ENCODE assay signal across 8 mouse cellular contexts in the genomic region with DNA sequence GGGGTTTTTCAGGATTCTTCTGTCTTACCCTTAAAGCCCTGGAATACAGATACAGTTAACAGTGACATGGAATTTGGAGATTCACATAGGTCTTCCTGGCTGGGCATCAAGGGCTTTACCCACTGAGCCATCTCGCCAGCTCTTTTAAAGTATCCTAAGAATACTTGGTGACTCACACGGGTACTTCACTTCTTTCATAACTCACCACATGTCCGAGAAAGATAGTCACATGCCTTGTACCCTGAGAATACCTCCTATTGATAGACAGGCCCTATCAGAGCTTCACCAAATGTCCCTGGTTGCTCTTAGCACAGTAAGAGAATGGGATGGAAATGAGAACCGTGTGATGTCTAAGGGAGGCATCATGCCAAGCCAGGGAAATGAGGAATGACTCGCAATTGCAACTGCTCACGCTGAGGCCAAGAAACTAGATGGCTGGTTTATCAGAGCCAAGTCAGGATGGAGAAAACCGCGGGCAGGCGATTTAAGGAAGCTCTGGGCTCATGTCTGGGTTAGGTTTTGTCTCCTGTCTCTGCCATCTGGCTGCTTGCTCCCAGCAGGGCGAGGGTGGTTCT. TPM values are rescaled to one million over a fixed set of nuclear protein-coding genes. Genes with fewer than 3 reads are reported as not detected.
A peak's percentile ranks its signal among the peaks of the same experiment; 100 is the strongest.
DNase-seq lines count a peak whose midpoint lies in the region; ATAC-seq and TF ChIP-seq lines count a peak whose summit lies in the region.

No protein-coding gene starts in this region.

- 46% methylated on average over 10 of the region's 10 CpGs for WGBS in embryonic facial prominence, embryonic 11.5 days
- 45% methylated on average over 10 of the region's 10 CpGs for WGBS in hindbrain, embryonic 12.5 days
- 20% methylated on average over 10 of the region's 10 CpGs for WGBS in stomach, postnatal 0 days

- no peaks in the 10 kb centered on the region for H3K4me1 ChIP-seq in embryonic facial prominence, embryonic 11.5 days (ENCODE audit: control insufficient read depth, insufficient read depth, low read length)
- peaks cover 12% of the 10 kb centered on the region for H3K4me1 ChIP-seq in hindbrain, embryonic 12.5 days
- H3K4me1 ChIP-seq in stomach, postnatal 0 days (replicated peaks; ENCODE audit: control insufficient read depth, insufficient read depth) = no peaks in the 10 kb centered on the region

- H3ac ChIP-seq in C2C12 (ENCODE audit: control insufficient read depth, insufficient read length, low read depth) = peak overlapping the region; percentile 78

- peak overlapping the region; percentile 53 for H3K9ac ChIP-seq in embryonic facial prominence, embryonic 11.5 days (replicated peaks; ENCODE audit: low read length)
- peak overlapping the region; percentile 74 for H3K9ac ChIP-seq in hindbrain, embryonic 12.5 days
- peak overlapping the region; percentile 67 for H3K9ac ChIP-seq in stomach, postnatal 0 days (ENCODE audit: low read length)

- intact Hi-C loops in gastrocnemius, postnatal 14 days (cut with DNase I; ENCODE audit: low total_unique reads) = no loop called here

- no peaks in the 10 kb centered on the region for H3K79me3 ChIP-seq in C2C12 (ENCODE audit: low read depth)

- TF ChIP-seq CTCF in C2C12 (IDR thresholded peaks at IDR 0.05; ENCODE audit: control insufficient read depth, insufficient read depth, insufficient read length) = no peak
- no peak for TF ChIP-seq CTCF in stomach, postnatal 0 days (IDR thresholded peaks at IDR 0.05; ENCODE audit: low read depth)

- H3K4me2 ChIP-seq in embryonic facial prominence, embryonic 11.5 days (ENCODE audit: low read depth, low read length) = peak overlapping the region; percentile 67
- peak overlapping the region; percentile 68 for H3K4me2 ChIP-seq in hindbrain, embryonic 12.5 days (replicated peaks)
- peak overlapping the region; percentile 63 for H3K4me2 ChIP-seq in stomach, postnatal 0 days (replicated peaks; ENCODE audit: low read depth)

- H3K27ac ChIP-seq in embryonic facial prominence, embryonic 11.5 days (replicated peaks; ENCODE audit: low read depth, low read length) = peak overlapping the region; percentile 89
- H3K27ac ChIP-seq in hindbrain, embryonic 12.5 days = peak overlapping the region; percentile 96
- peak overlapping the region; percentile 97 for H3K27ac ChIP-seq in stomach, postnatal 0 days (replicated peaks)

- H3K79me2 ChIP-seq in C2C12 (ENCODE audit: control insufficient read depth, insufficient read depth) = no peaks in the 10 kb centered on the region

- H3K4me3 ChIP-seq in C2C12 (ENCODE audit: insufficient read depth, poor library complexity, severe bottlenecking) = peak overlapping the region; percentile 32
- peak overlapping the region; percentile 58 for H3K4me3 ChIP-seq in embryonic facial prominence, embryonic 11.5 days (ENCODE audit: low read depth, low read length)
- H3K4me3 ChIP-seq in hindbrain, embryonic 12.5 days = peak overlapping the region; percentile 58
- peak overlapping the region; percentile 51 for H3K4me3 ChIP-seq in stomach, postnatal 0 days (ENCODE audit: low read depth, low read length)

- no peaks in the 10 kb centered on the region for H3K36me3 ChIP-seq in C2C12 (ENCODE audit: control insufficient read depth, insufficient read depth)
- H3K36me3 ChIP-seq in embryonic facial prominence, embryonic 11.5 days (replicated peaks; ENCODE audit: control insufficient read depth, insufficient read depth, low read depth, low read length) = no peaks in the 10 kb centered on the region
- H3K36me3 ChIP-seq in hindbrain, embryonic 12.5 days = no peaks in the 10 kb centered on the region
- no peaks in the 10 kb centered on the region for H3K36me3 ChIP-seq in stomach, postnatal 0 days (ENCODE audit: control insufficient read depth, insufficient read depth, low read length)

- no peak for TF ChIP-seq EP300 in stomach, postnatal 0 days (optimal IDR thresholded peaks at IDR 0.05)

- no peaks in the 10 kb centered on the region for H3K27me3 ChIP-seq in C2C12 (ENCODE audit: control insufficient read depth, insufficient read depth, insufficient read length)
- no peaks in the 10 kb centered on the region for H3K27me3 ChIP-seq in embryonic facial prominence, embryonic 11.5 days (ENCODE audit: control insufficient read depth, insufficient read depth, low read length)
- no peaks in the 10 kb centered on the region for H3K27me3 ChIP-seq in hindbrain, embryonic 12.5 days
- H3K27me3 ChIP-seq in stomach, postnatal 0 days (ENCODE audit: control insufficient read depth, insufficient read depth, low read length) = no peaks in the 10 kb centered on the region

- no peaks in the 10 kb centered on the region for H3K9me3 ChIP-seq in embryonic facial prominence, embryonic 11.5 days (replicated peaks; ENCODE audit: control insufficient read depth, low read length)
- H3K9me3 ChIP-seq in hindbrain, embryonic 12.5 days (replicated peaks) = no peaks in the 10 kb centered on the region
- no peaks in the 10 kb centered on the region for H3K9me3 ChIP-seq in stomach, postnatal 0 days (ENCODE audit: control insufficient read depth, low read length)

- ATAC-seq in embryonic facial prominence, embryonic 11.5 days (replicated peaks; ENCODE audit: insufficient number of reproducible peaks, low FRiP score, low TSS enrichment, low read depth) = no peak
- peak; percentile 29 for ATAC-seq in hindbrain, embryonic 12.5 days (ENCODE audit: low FRiP score)
- ATAC-seq in stomach, postnatal 0 days (ENCODE audit: low FRiP score, low TSS enrichment) = 0 out of 2 replicates have a peak, but pooled peaks have one; percentile 6

- peak; percentile 32 for DNase-seq in gastrocnemius, postnatal 14 days
- DNase-seq in gastrocnemius, postnatal 25 days = no peak
- no peak for DNase-seq in embryonic facial prominence, embryonic 11.5 days (ENCODE audit: low spot score)
- DNase-seq in lung, postnatal 25 days (ENCODE audit: low spot score) = peak; percentile 57
- no peak for DNase-seq in stomach, postnatal 0 days (ENCODE audit: low spot score)
- DNase-seq in adrenal gland, adult 2 months = no peak

TF ChIP-seq in C2C12, 6 proteins besides CTCF, POLR2A, EP300 and RAD21:
- TF ChIP-seq MAX (IDR thresholded peaks at IDR 0.05) (peak; percentile 80), USF1 (IDR thresholded peaks at IDR 0.05; ENCODE audit: low read depth) (peak; percentile 84), CEBPB (IDR thresholded peaks at IDR 0.05; ENCODE audit: low read depth) (peak; percentile 56), FOSL1 (IDR thresholded peaks at IDR 0.05; ENCODE audit: insufficient read depth, low read length, poor library complexity, severe bottlenecking) (no peak)
TF ChIP-seq in C2C12: peak in this region for 3.

RNA-seq across cellular contexts. Expression of gene Ezr, which starts 44.7 kb away (rescaled TPM):
- total RNA-seq in gastrocnemius, postnatal 14 days (2021) = 10 to 100 TPM; 10.3 to 16.5 TPM
- total RNA-seq in gastrocnemius, postnatal 25 days (2021) = 1 to 10 TPM; 2.2 to 2.9 TPM
- 78.7 TPM for polyA plus RNA-seq in C2C12 (2012; fragmentation: generic; extraction: Trizol)
- polyA plus RNA-seq in embryonic facial prominence, embryonic 11.5 days (2014; fragmentation: Nextera tagmentation; extraction: Ambion mirVana) = 45.4 and 46.9 TPM in 2 replicates
- 97.9 and 103 TPM in 2 replicates for polyA plus RNA-seq in hindbrain, embryonic 12.5 days (2016; fragmentation: Nextera tagmentation; extraction: Ambion mirVana)
- 289 and 299 TPM in 2 replicates for polyA plus RNA-seq in stomach, postnatal 0 days (2015; fragmentation: Nextera tagmentation; extraction: Ambion mirVana)
- total RNA-seq in adrenal gland, adult 2 months (2021) = 10 to 100 TPM; 23.2 to 27.3 TPM
- polyA plus RNA-seq in adrenal gland, adult 2 months (2012; rRNA removed) = 5.6 and 6.2 TPM in 2 replicates

Comparison
In these comparisons a context has a peak if more than half of its experiments do, and no peak if none do; other contexts are left out.
1. DNase-seq: peak in gastrocnemius, postnatal 14 days (single experiment) and lung, postnatal 25 days (single experiment); none in gastrocnemius, postnatal 25 days (single experiment), embryonic facial prominence, embryonic 11.5 days (single experiment), stomach, postnatal 0 days (single experiment) and adrenal gland, adult 2 months (single experiment).
2. Peak in every context shown above with its lines, with median percentiles within 50 percentile points of each other: H3K4me3 ChIP-seq, H3K27ac ChIP-seq, H3K4me2 ChIP-seq and H3K9ac ChIP-seq.